Mouse (Mus musculus) embryonic facial prominence, embryonic 10.5 days (tissue): ENCODE results near the gene Snx33. TPM values are rescaled to one million over a fixed set of nuclear protein-coding genes. Genes with fewer than 3 reads are reported as not detected.
A peak's percentile ranks its signal among the peaks of the same experiment; 100 is the strongest.

Experiments used
- DNase-seq: peaks from one replicate; pipeline ENCODE4 v3.0.0-alpha.2; 2017; ENCODE audit warnings: low spot score
- H3K27ac ChIP-seq: fragments of 300-500 bp; sonication (generic); replicated peaks from 2 replicates; pipeline ENCODE4 v1.5.1; 2016; ENCODE audit warnings: mild to moderate bottlenecking
- H3K27me3 ChIP-seq: fragments of 300-500 bp; sonication (generic); replicated peaks from 2 replicates; pipeline ENCODE4 v1.6.1; 2016; ENCODE audit warnings: low read depth, mild to moderate bottlenecking; ENCODE audit not compliant: poor library complexity, severe bottlenecking
- H3K36me3 ChIP-seq: fragments of 300-500 bp; sonication (generic); replicated peaks from 2 replicates; pipeline ENCODE4 v1.6.1; 2016; ENCODE audit warnings: mild to moderate bottlenecking, moderate library complexity
- H3K4me1 ChIP-seq: fragments of 300-500 bp; sonication (generic); 2 replicates; pipeline ENCODE4 v1.6.1; 2016
- H3K4me3 ChIP-seq: fragments of 300-500 bp; sonication (generic); 2 replicates; pipeline ENCODE4 v1.5.1; 2016; ENCODE audit warnings: mild to moderate bottlenecking, moderate library complexity
- H3K9me3 ChIP-seq: fragments of 300-500 bp; sonication (generic); 2 replicates; pipeline ENCODE4 v1.6.1; 2016; ENCODE audit warnings: mild to moderate bottlenecking
- WGBS: fragments of 180-500 bp; shearing (Covaris S2); methylation state at CpG from one replicate; pipeline ENCODE4 v1.1.7; 2016; 5-methylcytosine and 5-hydroxymethylcytosine counted together
- polyA plus RNA-seq: library from polyadenylated mRNA; unstranded; fragments of >200 nt; fragmentation: Nextera tagmentation; extraction: Ambion mirVana; gene quantifications from 2 replicates; pipeline ENCODE4 v1.2.1, GENCODE M21; 2016

The Snx33 gene
- polyA plus RNA-seq, 1 experiment from 2014 or later: 11.1 TPM

- WGBS: 47% methylated on average over 6 of the region's 6 CpGs
- H3K36me3 ChIP-seq: no peaks in the 10 kb centered on the region
- no peaks in the 10 kb centered on the region for H3K9me3 ChIP-seq
- 0 out of 2 replicates have a peak overlapping the region, but pooled peaks have one; percentile 5 for H3K4me3 ChIP-seq
- DNase-seq: no peak
- peaks cover 50% of the 10 kb centered on the region for H3K27me3 ChIP-seq
- peaks cover 78% of the 10 kb centered on the region for H3K4me1 ChIP-seq
- H3K27ac ChIP-seq: peak overlapping the region; percentile 66
Measured at GRCm38 (mm10) chr9:56868292-56868691, 59.9 kb downstream of the Snx33 start.

Other genes starting within 250 kb of the Snx33 start
- gene Lingo1, start 131.9 kb downstream of the Snx33 start, polyA plus RNA-seq: 2.1 and 2.4 TPM in 2 replicates
- not detected in 2 replicates for gene Odf3l1, start 63.7 kb downstream of the Snx33 start, polyA plus RNA-seq
- gene Cspg4, start 63.3 kb downstream of the Snx33 start, polyA plus RNA-seq: 2.2 and 2.5 TPM in 2 replicates
- 66.3 and 69.3 TPM in 2 replicates for gene Imp3, start 9.1 kb upstream of the Snx33 start, polyA plus RNA-seq
- gene Snupn, start 22.5 kb upstream of the Snx33 start, polyA plus RNA-seq: 27.1 and 28.1 TPM in 2 replicates
- gene Ptpn9, start 66.6 kb upstream of the Snx33 start, polyA plus RNA-seq: 21.6 and 22.1 TPM in 2 replicates
- 62.7 and 62.9 TPM in 2 replicates for gene Sin3a, start 143.7 kb upstream of the Snx33 start, polyA plus RNA-seq
- gene Man2c1, start 202.3 kb upstream of the Snx33 start, polyA plus RNA-seq: 62.1 and 67.9 TPM in 2 replicates
- 5.7 and 5.8 TPM in 2 replicates for gene Neil1, start 219.9 kb upstream of the Snx33 start, polyA plus RNA-seq
- gene Commd4, start 230.0 kb upstream of the Snx33 start, polyA plus RNA-seq: 99.9 and 105 TPM in 2 replicates